Mouse (Mus musculus): Measurements from ENCODE around the gene Gpr183.

The Gpr183 gene

DNA sequence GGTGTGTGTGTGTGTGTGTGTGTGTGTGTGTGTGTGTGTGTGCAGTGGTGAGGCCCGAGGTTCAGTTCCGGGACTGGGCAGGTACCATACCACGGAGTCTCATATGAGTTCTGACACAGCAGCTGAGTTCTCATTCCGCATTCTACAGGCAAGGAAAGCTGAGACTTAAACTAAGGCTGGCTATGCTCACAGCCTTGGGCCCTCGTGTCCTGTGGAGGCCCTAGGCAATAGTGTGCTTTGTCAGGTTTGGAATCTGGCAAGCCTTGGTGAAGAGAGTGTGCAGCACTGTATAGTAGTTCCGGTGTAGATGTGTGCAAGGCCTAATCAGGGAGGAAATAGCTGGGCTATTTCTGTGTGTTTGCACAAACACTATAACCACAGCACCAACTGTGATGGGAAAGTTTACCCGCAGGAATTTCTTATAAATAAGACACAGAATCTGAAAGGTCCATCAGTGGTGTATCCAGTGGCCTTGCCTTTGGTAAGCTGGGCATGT lies 61.6 kb downstream of the Gpr183 start:
- DNase-seq (ENCODE audit: low spot score) = no peak
